Mouse (Mus musculus) liver, embryonic 14.5 days (tissue): ENCODE results near the gene Kdelr3.

ENCODE experiments used
- CTCF ChIP-seq: IDR thresholded peaks from 2 replicates; pipeline ENCODE4 v1.5.1; 2016; ENCODE audit warnings: antibody characterized with exemption, low read depth, control low read depth
- EP300 ChIP-seq: IDR thresholded peaks from 2 replicates; pipeline ENCODE4 v1.6.1; 2016; ENCODE audit warnings: antibody characterized with exemption, low read depth

DNA sequence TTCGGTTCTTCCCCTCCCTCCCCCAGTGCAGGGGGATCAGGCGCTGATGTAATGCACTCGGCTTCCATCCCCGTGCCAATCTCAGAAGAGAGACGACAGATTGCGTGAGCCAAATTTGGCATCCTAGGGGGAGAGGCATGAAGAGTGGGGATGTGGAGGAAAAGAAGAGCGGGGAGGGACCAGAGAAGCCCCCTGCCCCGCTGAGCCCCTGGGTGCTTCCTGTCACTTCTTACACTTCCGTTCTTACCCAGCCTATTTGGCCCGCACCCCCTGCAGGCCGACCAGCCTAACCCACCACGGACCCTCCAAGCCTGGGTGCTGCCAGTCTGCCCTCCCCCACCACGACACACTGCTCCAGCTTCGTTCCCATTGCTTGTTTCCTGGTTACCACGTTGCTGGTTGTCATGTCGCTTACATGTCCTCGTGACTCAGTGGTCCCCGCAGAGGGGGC, 13.3 kb upstream of the Kdelr3 start:
- TF ChIP-seq CTCF (no peak), EP300 (no peak)
